In the genomic region with DNA sequence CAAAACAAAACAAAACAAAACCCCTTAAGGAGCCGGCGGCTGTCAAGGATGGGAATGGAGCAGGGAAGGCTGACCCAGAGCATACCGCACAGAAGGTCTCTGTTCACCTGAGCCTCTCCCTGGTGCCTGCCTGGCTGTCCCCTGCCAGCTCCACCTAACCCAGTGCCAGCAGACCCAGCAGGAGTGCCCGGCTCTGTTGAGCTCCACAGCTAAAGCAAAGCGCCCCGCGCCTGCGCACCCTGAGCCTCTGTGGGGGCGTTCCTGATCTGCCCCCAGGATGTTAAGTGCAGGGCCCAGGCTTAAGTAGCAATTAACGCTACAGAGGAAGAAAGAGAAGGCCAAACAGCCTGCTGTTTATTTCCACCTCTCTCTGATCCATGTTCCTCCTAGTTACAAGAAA, we compare ENCODE assay signal across 13 mouse cellular contexts.
DNase-seq lines count a peak whose midpoint lies in the region; ATAC-seq lines count a peak whose summit lies in the region.
"Had no signal": no experiment of that assay in that cellular context is flagged by ENCODE, and none has a peak within 500 bp of the region (broad histone marks: within the 10 kb centered on the region; RNA-seq: fewer than 3 reads in every experiment).

No protein-coding gene starts in this region.

- DNase-seq in cerebellum, adult 18-20 months: peak; percentile 86 to 94
- no peak for DNase-seq in layer of hippocampus, adult 9-10 months (ENCODE audit: low spot score)
- DNase-seq in right cerebral cortex, adult 2 months (ENCODE audit: low spot score in 2 of 2): no peak
- DNase-seq: adrenal gland, postnatal 25 days; kidney, postnatal 36 days; spleen, adult 18-20 months had no signal

- 9% methylated on average over 10 of the region's 10 CpGs for WGBS in forebrain, embryonic 12.5 days
- WGBS in midbrain, embryonic 13.5 days: 14% methylated on average over 10 of the region's 10 CpGs

- H3K27me3 ChIP-seq in megakaryocyte, embryonic 14.5 days (replicated peaks): peaks cover 81% of the 10 kb centered on the region
- peaks cover 87% of the 10 kb centered on the region for H3K27me3 ChIP-seq in forebrain, embryonic 12.5 days
- peaks cover 53% of the 10 kb centered on the region for H3K27me3 ChIP-seq in midbrain, embryonic 13.5 days

- no peaks in the 10 kb centered on the region for H3K36me3 ChIP-seq in megakaryocyte, embryonic 14.5 days (replicated peaks; ENCODE audit: low read length)
- no peaks in the 10 kb centered on the region for H3K36me3 ChIP-seq in forebrain, embryonic 12.5 days (replicated peaks)
- H3K36me3 ChIP-seq in midbrain, embryonic 13.5 days: no peaks in the 10 kb centered on the region
- H3K36me3 ChIP-seq: G1E had no signal

- H3K4me1 ChIP-seq in megakaryocyte, embryonic 14.5 days: peaks cover 4% of the 10 kb centered on the region
- peaks cover 36% of the 10 kb centered on the region for H3K4me1 ChIP-seq in forebrain, embryonic 12.5 days
- peaks cover 64% of the 10 kb centered on the region for H3K4me1 ChIP-seq in midbrain, embryonic 13.5 days (replicated peaks)

- H3K9ac ChIP-seq in forebrain, embryonic 12.5 days: peak overlapping the region; percentile 40; the same call in 1 of the 2 replicates
- H3K9ac ChIP-seq in midbrain, embryonic 13.5 days (replicated peaks): peak overlapping the region; percentile 12; the same call in 1 of the 2 replicates
- H3K9ac ChIP-seq: liver, embryonic 14.5 days had no signal

- H3K4me3 ChIP-seq in megakaryocyte, embryonic 14.5 days (replicated peaks): peak overlapping the region; percentile 50
- no peak overlapping the region for H3K4me3 ChIP-seq in forebrain, embryonic 12.5 days (replicated peaks)
- H3K4me3 ChIP-seq in midbrain, embryonic 13.5 days (replicated peaks): no peak overlapping the region

- peaks cover 11% of the 10 kb centered on the region for H3K9me3 ChIP-seq in megakaryocyte, embryonic 14.5 days
- H3K9me3 ChIP-seq in forebrain, embryonic 12.5 days: no peaks in the 10 kb centered on the region
- no peaks in the 10 kb centered on the region for H3K9me3 ChIP-seq in midbrain, embryonic 13.5 days

- H3K4me2 ChIP-seq in forebrain, embryonic 12.5 days: peak overlapping the region; percentile 29
- H3K4me2 ChIP-seq in midbrain, embryonic 13.5 days (replicated peaks): peak overlapping the region; percentile 28

- no peak for ATAC-seq in megakaryocyte, adult 5-6 weeks (ENCODE audit: poor library complexity, severe bottlenecking)
- ATAC-seq in forebrain, embryonic 12.5 days (ENCODE audit: low FRiP score): peak; percentile 55; the same call in 1 of the 2 replicates
- peak; percentile 28; the same call in 1 of the 2 replicates for ATAC-seq in midbrain, embryonic 13.5 days
- ATAC-seq in megakaryocyte-erythroid progenitor cell, adult 5-6 weeks (replicated peaks; ENCODE audit: low FRiP score, low TSS enrichment, poor library complexity, severe bottlenecking): no peak

- peak overlapping the region; percentile 56 for H3K27ac ChIP-seq in forebrain, embryonic 12.5 days
- peak overlapping the region; percentile 54 for H3K27ac ChIP-seq in midbrain, embryonic 13.5 days
- H3K27ac ChIP-seq: liver, embryonic 14.5 days had no signal

Comparison
In these comparisons a context has a peak if more than half of its experiments do, and no peak if none do; other contexts are left out.
1. ATAC-seq: peak in forebrain, embryonic 12.5 days (single experiment) and midbrain, embryonic 13.5 days (single experiment); none in megakaryocyte, adult 5-6 weeks (single experiment) and megakaryocyte-erythroid progenitor cell, adult 5-6 weeks (single experiment).
2. DNase-seq: peak in cerebellum, adult 18-20 months (2 of 2); none in layer of hippocampus, adult 9-10 months (single experiment) and right cerebral cortex, adult 2 months (0 of 2).